Mouse (Mus musculus) intestine, postnatal 0 days (tissue): Measurements from ENCODE around the gene Sel1l3. TPM values are rescaled to one million over a fixed set of nuclear protein-coding genes. Genes with fewer than 3 reads are reported as not detected.
A peak's percentile ranks its signal among the peaks of the same experiment; 100 is the strongest.

ENCODE experiments used
- ATAC-seq: fragments of 200-750 bp; cut with Nextera tagmentation; 2 replicates; pipeline ENCODE4 v1.8.0; 2017; ENCODE audit warnings: mild to moderate bottlenecking, moderate TSS enrichment, moderate library complexity
- H3K27ac ChIP-seq: fragments of 300-500 bp; sonication (generic); 2 replicates; pipeline ENCODE4 v1.5.1; 2014; ENCODE audit warnings: mild to moderate bottlenecking, low read depth, low read length, moderate library complexity
- H3K27me3 ChIP-seq: fragments of 300-500 bp; sonication (generic); replicated peaks from 2 replicates; pipeline ENCODE4 v1.6.1; 2014; ENCODE audit warnings: low read length, mixed read lengths; ENCODE audit not compliant: control insufficient read depth, insufficient read depth
- H3K36me3 ChIP-seq: fragments of 300-500 bp; sonication (generic); 2 replicates; pipeline ENCODE4 v1.6.1; 2014; ENCODE audit warnings: mild to moderate bottlenecking, moderate library complexity; ENCODE audit not compliant: control insufficient read depth, insufficient read depth
- H3K4me1 ChIP-seq: fragments of 300-500 bp; sonication (generic); replicated peaks from 2 replicates; pipeline ENCODE4 v1.6.1; 2014; ENCODE audit warnings: antibody characterized with exemption, low read length, mixed read lengths; ENCODE audit not compliant: control insufficient read depth, insufficient read depth
- H3K4me2 ChIP-seq: fragments of 300-500 bp; sonication (generic); replicated peaks from 2 replicates; pipeline ENCODE4 v1.6.1; 2014; ENCODE audit warnings: low read depth, mild to moderate bottlenecking, moderate library complexity
- H3K4me3 ChIP-seq: fragments of 300-500 bp; sonication (generic); 2 replicates; pipeline ENCODE4 v1.5.1; 2014; ENCODE audit warnings: low read depth, low read length
- H3K9ac ChIP-seq: fragments of 300-500 bp; sonication (generic); 2 replicates; pipeline ENCODE4 v1.6.1; 2014; ENCODE audit warnings: mild to moderate bottlenecking, low read depth, low read length
- H3K9me3 ChIP-seq: fragments of 300-500 bp; sonication (generic); 2 replicates; pipeline ENCODE4 v1.6.1; 2016; ENCODE audit warnings: mixed run types; ENCODE audit not compliant: control insufficient read depth
- CTCF ChIP-seq: sonication (generic); IDR thresholded peaks from 2 replicates; pipeline ENCODE4 v1.5.1; 2016; ENCODE audit warnings: low read depth, mild to moderate bottlenecking, control low read depth, antibody characterized with exemption, moderate library complexity
- WGBS: fragments of 180-500 bp; shearing (Covaris S2); extraction: QIAGEN DNeasy Blood & Tissue Kit; methylation state at CpG from one replicate; pipeline ENCODE4 v1.1.7; 2014; 5-methylcytosine and 5-hydroxymethylcytosine counted together
- polyA plus RNA-seq: library from polyadenylated mRNA; unstranded; fragments of >200 nt; fragmentation: Nextera tagmentation; extraction: Ambion mirVana; gene quantifications from 2 replicates; pipeline ENCODE4 v1.2.1, GENCODE M21; 2015

Gene Sel1l3
- polyA plus RNA-seq: 16.2 and 17.2 TPM in 2 replicates

DNA sequence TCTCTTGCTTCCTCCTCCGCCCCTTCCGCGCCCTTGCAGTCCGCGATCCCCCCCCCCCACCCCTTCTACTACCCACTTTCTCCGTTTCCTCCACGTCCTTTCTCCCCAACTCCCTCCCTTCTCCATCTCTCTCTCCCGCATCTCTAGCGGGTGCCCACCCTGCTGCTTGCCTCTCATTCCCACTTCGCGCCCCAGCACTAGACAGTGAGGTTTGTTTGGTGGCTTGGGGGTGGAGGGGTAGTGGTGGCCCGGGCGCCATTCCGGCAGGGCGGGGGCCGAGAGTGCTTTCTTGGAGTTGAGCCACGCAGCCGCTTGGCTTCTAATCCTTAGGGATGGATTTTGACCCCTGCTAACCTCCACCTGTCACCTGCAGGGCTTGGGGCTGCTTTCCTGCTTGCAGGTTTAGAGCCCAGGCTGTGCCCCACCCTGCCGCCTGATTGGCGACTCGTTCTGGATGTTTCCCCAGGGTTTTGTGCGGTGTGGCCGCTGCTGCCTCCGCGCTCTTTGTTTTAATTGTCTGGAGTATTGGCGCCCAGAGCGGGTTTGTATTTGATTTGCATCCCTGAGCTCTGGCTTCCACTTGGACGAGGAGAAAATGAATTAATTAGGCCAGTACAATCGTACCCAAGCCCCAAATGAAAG lies at the start of gene Sel1l3:
Gene Sel1l3, minus strand, starts transcription at position 217 of the 642 bp plus-strand sequence.
- TF ChIP-seq CTCF: no peak

DNA sequence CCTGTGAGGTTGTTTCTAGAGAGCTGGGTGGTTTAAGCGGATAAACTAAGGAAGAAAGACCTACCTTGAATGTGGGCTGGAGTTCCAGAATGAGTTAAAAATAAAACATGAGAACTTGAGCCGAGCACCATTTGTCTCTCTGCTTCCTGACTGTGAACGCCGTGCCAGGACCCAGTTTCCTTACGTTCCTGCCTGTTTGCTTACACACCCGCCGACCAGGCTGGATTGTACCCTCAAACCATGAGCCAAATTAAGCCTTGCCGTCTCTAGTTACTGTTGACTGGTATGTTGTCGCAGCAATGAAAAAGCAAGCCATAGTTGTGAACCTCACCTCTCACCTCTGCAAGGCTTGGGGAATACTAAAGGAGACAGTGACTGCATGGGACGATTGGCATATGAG lies 48.3 kb upstream of the Sel1l3 start:
- no peak for ATAC-seq
- no peak overlapping the region for H3K4me2 ChIP-seq
- H3K9ac ChIP-seq: no peak overlapping the region
- WGBS: 73% methylated on average over 10 of the region's 10 CpGs
- H3K27ac ChIP-seq: no peak overlapping the region
- H3K9me3 ChIP-seq: no peaks in the 10 kb centered on the region
- TF ChIP-seq CTCF: no peak
- H3K4me3 ChIP-seq: no peak overlapping the region
- H3K27me3 ChIP-seq: peaks cover 8% of the 10 kb centered on the region; the same call in 1 of the 2 replicates
- H3K36me3 ChIP-seq: no peaks in the 10 kb centered on the region
- peaks cover 6% of the 10 kb centered on the region; the same call in 1 of the 2 replicates for H3K4me1 ChIP-seq

More for the DNA sequence above, at the start of gene Sel1l3:
- WGBS: 5% methylated on average over 27 of the region's 29 CpGs
- no peaks in the 10 kb centered on the region for H3K4me1 ChIP-seq
- H3K9me3 ChIP-seq: no peaks in the 10 kb centered on the region
- H3K27me3 ChIP-seq: no peaks in the 10 kb centered on the region
- H3K4me2 ChIP-seq: peak within 1 kb of the TSS; percentile 95
- peak; percentile 84 for ATAC-seq
- peak within 1 kb of the TSS; percentile 75 for H3K4me3 ChIP-seq
- H3K27ac ChIP-seq: peak within 1 kb of the TSS; percentile 93
- H3K36me3 ChIP-seq: no peaks in the 10 kb centered on the region
- H3K9ac ChIP-seq: peak within 1 kb of the TSS; percentile 89

DNA sequence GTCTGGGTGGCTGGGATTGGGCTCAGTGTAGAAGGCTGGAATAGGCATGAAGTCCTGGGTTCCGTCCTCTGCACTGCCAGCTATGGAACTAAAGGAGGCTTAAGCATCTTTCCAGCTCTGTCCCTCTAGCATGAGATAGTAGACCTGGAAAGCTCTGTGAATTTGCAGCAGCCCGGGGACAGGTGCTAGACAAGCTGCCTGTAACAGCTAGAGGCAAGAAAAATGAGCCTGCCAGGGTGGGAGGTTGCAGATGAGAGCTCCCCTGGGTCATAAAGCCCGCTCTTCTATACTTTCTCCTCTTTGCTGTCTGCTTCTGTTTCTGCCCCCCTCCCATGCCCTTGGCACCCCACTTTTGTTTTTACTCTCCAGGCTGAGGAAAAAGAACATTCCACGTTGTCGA lies 46.2 kb upstream of the Sel1l3 start:
- Histone ChIP-seq H3K4me1 (peaks cover 6% of the 10 kb centered on the region; the same call in 1 of the 2 replicates), H3K4me2 (no peak overlapping the region), H3K4me3 (no peak overlapping the region), H3K27me3 (peaks cover 8% of the 10 kb centered on the region; the same call in 1 of the 2 replicates), H3K27ac (no peak overlapping the region), H3K36me3 (no peaks in the 10 kb centered on the region), H3K9me3 (no peaks in the 10 kb centered on the region), H3K9ac (no peak overlapping the region)
- no peak for TF ChIP-seq CTCF
- 69% methylated on average over 5 of the region's 5 CpGs for WGBS
- no peak for ATAC-seq

DNA sequence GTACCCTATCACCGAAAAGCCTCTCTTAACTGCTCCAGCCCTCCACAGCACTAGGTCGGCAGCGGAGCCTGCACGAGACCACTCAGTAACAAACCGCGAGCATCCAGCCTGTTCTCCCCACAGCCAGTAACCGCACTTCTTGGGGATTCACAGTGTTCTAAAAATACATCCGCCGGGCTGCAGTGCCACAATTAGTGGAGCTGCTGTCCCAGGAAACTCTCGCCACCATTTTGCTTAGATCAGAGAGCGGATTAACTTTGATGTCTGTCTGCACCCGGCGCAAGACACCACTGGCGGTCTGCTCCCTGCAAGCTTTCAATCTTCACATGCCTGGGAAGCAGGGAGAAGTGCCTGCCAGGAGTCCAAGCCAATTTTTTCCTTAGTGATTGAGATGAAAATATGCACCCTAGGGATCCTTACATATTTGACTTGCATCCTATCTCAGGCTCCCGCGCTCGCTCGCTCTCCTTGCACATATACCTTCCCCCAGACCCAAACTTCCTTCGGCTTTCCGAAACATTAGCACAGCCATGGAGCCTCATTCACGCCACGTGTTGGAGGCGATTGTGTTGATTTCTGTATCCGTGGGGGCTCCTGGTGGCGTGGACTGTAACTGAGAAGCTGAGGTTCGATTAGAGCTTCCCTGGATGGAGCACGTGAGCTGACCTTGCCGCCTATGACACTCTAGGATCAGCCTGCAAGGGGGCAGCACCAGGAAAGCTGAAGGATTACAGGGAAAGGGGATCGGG lies 44.5 kb upstream of the Sel1l3 start:
- Histone ChIP-seq H3K9ac (no peak overlapping the region; the same call in 1 of the 2 replicates), H3K36me3 (no peaks in the 10 kb centered on the region), H3K27ac (no peak overlapping the region), H3K4me1 (peaks cover 6% of the 10 kb centered on the region; the same call in 1 of the 2 replicates), H3K4me3 (peak overlapping the region; percentile 39), H3K9me3 (no peaks in the 10 kb centered on the region), H3K27me3 (peaks cover 8% of the 10 kb centered on the region; the same call in 1 of the 2 replicates), H3K4me2 (peak overlapping the region; percentile 63)
- no peak for ATAC-seq
- 4% methylated on average over 29 of the region's 29 CpGs for WGBS
- TF ChIP-seq CTCF: peak; percentile 52

DNA sequence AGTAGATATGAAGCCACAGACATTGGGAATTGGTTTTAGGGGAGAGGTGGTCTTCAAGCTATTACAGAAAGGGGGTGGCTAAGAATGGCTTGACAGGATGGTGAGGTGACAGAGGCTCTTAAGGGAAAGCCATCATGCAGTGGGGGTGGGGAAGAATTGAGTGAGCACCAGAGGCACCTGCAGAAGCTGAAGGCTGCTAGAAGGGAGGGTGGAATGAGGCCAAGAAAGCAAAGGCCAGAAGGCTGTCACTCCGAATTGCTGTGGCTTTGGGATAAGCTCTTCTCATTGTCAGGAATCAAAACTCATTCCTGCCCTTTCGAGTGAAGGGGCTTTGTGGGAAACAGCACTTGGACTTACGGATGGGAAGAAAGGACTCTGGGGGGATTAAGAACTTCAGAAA lies 41.1 kb upstream of the Sel1l3 start:
- Histone ChIP-seq H3K9me3 (no peaks in the 10 kb centered on the region), H3K27me3 (peaks cover 8% of the 10 kb centered on the region; the same call in 1 of the 2 replicates), H3K27ac (no peak overlapping the region), H3K36me3 (no peaks in the 10 kb centered on the region), H3K4me2 (no peak overlapping the region), H3K4me1 (peaks cover 6% of the 10 kb centered on the region; the same call in 1 of the 2 replicates), H3K9ac (no peak overlapping the region), H3K4me3 (no peak overlapping the region)
- no peak for ATAC-seq
- TF ChIP-seq CTCF: no peak
- WGBS: 68% methylated on average over 3 of the region's 3 CpGs

DNA sequence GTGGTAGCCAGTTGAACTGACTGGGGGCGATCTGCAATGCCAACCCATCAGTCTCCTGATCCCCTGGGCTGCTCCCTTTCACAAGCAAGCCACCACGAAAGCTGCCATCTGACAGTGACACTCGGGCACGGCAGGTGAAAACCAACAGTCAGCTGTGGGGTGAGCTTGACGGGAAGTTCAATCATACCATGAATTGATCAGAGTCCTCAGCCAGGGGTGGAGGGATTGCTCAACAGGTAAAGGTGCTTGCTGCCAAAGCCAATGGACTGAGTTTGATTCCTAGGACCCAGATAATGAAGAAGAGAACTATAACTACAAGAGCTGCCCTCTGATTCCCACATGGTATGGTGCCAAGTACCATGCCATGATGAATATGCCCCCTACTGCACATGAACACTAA lies 40.4 kb upstream of the Sel1l3 start:
- 86% methylated on average over 5 of the region's 5 CpGs for WGBS
- H3K4me3 ChIP-seq: no peak overlapping the region
- no peak for ATAC-seq
- H3K9me3 ChIP-seq: no peaks in the 10 kb centered on the region
- peaks cover 6% of the 10 kb centered on the region; the same call in 1 of the 2 replicates for H3K4me1 ChIP-seq
- no peak overlapping the region for H3K27ac ChIP-seq
- no peaks in the 10 kb centered on the region for H3K36me3 ChIP-seq
- no peak overlapping the region for H3K4me2 ChIP-seq
- no peak overlapping the region for H3K9ac ChIP-seq
- no peak for TF ChIP-seq CTCF
- peaks cover 8% of the 10 kb centered on the region; the same call in 1 of the 2 replicates for H3K27me3 ChIP-seq
